Mouse (Mus musculus) limb, embryonic 11.5 days (tissue): ENCODE data around the gene Psmb8. TPM values are rescaled to one million over a fixed set of nuclear protein-coding genes. Genes with fewer than 3 reads are reported as not detected.

Source experiments
- ATAC-seq: fragments of 200-750 bp; cut with Nextera tagmentation; 2 replicates; pipeline ENCODE4 v1.8.0; 2017; ENCODE audit warnings: low read depth; ENCODE audit not compliant: insufficient number of reproducible peaks, low FRiP score, low TSS enrichment
- DNase-seq: peaks from one replicate; pipeline ENCODE4 v3.0.0-alpha.2; 2015; ENCODE audit warnings: low spot score
- H3K27ac ChIP-seq: fragments of 300-500 bp; sonication (generic); replicated peaks from 2 replicates; pipeline ENCODE4 v1.5.1; 2014; ENCODE audit warnings: low read depth, mild to moderate bottlenecking, low read length
- H3K27me3 ChIP-seq: fragments of 300-500 bp; sonication (generic); 2 replicates; pipeline ENCODE4 v1.6.1; 2014; ENCODE audit warnings: mild to moderate bottlenecking, low read length, mixed read lengths; ENCODE audit not compliant: control insufficient read depth, insufficient read depth
- H3K36me3 ChIP-seq: fragments of 300-500 bp; sonication (generic); 2 replicates; pipeline ENCODE4 v1.6.1; 2014; ENCODE audit warnings: mild to moderate bottlenecking, low read length, moderate library complexity, mixed read lengths; ENCODE audit not compliant: control insufficient read depth, insufficient read depth
- H3K4me1 ChIP-seq: fragments of 300-500 bp; sonication (generic); 2 replicates; pipeline ENCODE4 v1.6.1; 2014; ENCODE audit warnings: low read length, mixed read lengths; ENCODE audit not compliant: control insufficient read depth, insufficient read depth
- H3K4me2 ChIP-seq: fragments of 300-500 bp; sonication (generic); 2 replicates; pipeline ENCODE4 v1.6.1; 2014; ENCODE audit warnings: low read depth, mild to moderate bottlenecking, moderate library complexity; ENCODE audit not compliant: severe bottlenecking
- H3K4me3 ChIP-seq: fragments of 300-500 bp; sonication (generic); 2 replicates; pipeline ENCODE4 v1.5.1; 2014; ENCODE audit warnings: low read depth, low read length
- H3K9ac ChIP-seq: fragments of 300-500 bp; sonication (generic); 2 replicates; pipeline ENCODE4 v1.6.1; 2014; ENCODE audit warnings: mild to moderate bottlenecking, low read length
- H3K9me3 ChIP-seq: fragments of 300-500 bp; sonication (generic); 2 replicates; pipeline ENCODE4 v1.6.1; 2016; ENCODE audit warnings: low read length; ENCODE audit not compliant: control insufficient read depth
- WGBS: fragments of 180-500 bp; shearing (Covaris S2); extraction: QIAGEN DNeasy Blood & Tissue Kit; methylation state at CpG from one replicate; pipeline ENCODE4 v1.1.7; 2014; 5-methylcytosine and 5-hydroxymethylcytosine counted together
- polyA plus RNA-seq: library from polyadenylated mRNA; unstranded; fragments of >200 nt; fragmentation: Nextera tagmentation; extraction: Ambion mirVana; gene quantifications from 2 replicates; pipeline ENCODE4 v1.2.1, GENCODE M21; 2014

Gene Psmb8
- polyA plus RNA-seq, 1 experiment from 2014 or later = 1.7 TPM

GRCm38 (mm10) chr17:34186885-34187260, 10.6 kb upstream of the Psmb8 start:
- Histone ChIP-seq H3K36me3 (no peaks in the 10 kb centered on the region), H3K4me1 (0 out of 2 replicates have a peak, but pooled peaks cover 7% of the 10 kb centered on the region), H3K27me3 (peaks cover 36% of the 10 kb centered on the region), H3K27ac (no peak overlapping the region), H3K4me2 (peak overlapping the region; percentile 77), H3K9ac (no peak overlapping the region), H3K9me3 (no peaks in the 10 kb centered on the region), H3K4me3 (peak overlapping the region; percentile 47)
- ATAC-seq = no peak; the same call in 1 of the 2 replicates
- no peak for DNase-seq
- WGBS = 3% methylated on average over 14 of the region's 14 CpGs

GRCm38 (mm10) chr17:34187261-34187916, 10.1 kb upstream of the Psmb8 start, which contains the start of the genes Tap1 and Psmb9:
TSS of gene Tap1 (plus strand) at chr17:34187553.
TSS of gene Psmb9 (minus strand) at chr17:34187764.
- no peak within 1 kb of the TSS for H3K27ac ChIP-seq
- DNase-seq (peak; percentile 99), ATAC-seq (peak; percentile 92)
- H3K27me3 ChIP-seq = peaks cover 37% of the 10 kb centered on the region
- H3K9ac ChIP-seq = peak within 1 kb of the TSS; percentile 24
- H3K4me1 ChIP-seq = 0 out of 2 replicates have a peak, but pooled peaks cover 7% of the 10 kb centered on the region
- H3K4me3 ChIP-seq = peak within 1 kb of the TSS; percentile 47
- peak within 1 kb of the TSS; percentile 77 for H3K4me2 ChIP-seq
- WGBS = under 1% methylated on average over 43 of the region's 46 CpGs
- H3K36me3 ChIP-seq = no peaks in the 10 kb centered on the region
- no peaks in the 10 kb centered on the region for H3K9me3 ChIP-seq

- peak overlapping the region; percentile 24 for H3K9ac ChIP-seq
- peak overlapping the region; percentile 47 for H3K4me3 ChIP-seq
- DNase-seq (no peak), ATAC-seq (peak; percentile 23; the same call in 1 of the 2 replicates)
- H3K27ac ChIP-seq = no peak overlapping the region
- no peaks in the 10 kb centered on the region for H3K36me3 ChIP-seq
- 5% methylated on average over 20 of the region's 20 CpGs for WGBS
- H3K27me3 ChIP-seq = peaks cover 42% of the 10 kb centered on the region
- H3K4me2 ChIP-seq = peak overlapping the region; percentile 77
- no peaks in the 10 kb centered on the region for H3K9me3 ChIP-seq
- 0 out of 2 replicates have a peak, but pooled peaks cover 7% of the 10 kb centered on the region for H3K4me1 ChIP-seq
Measured at GRCm38 (mm10) chr17:34188010-34188409, 9.5 kb upstream of the Psmb8 start.

- ATAC-seq (no peak), DNase-seq (no peak)
- no peak overlapping the region for H3K27ac ChIP-seq
- peaks cover 47% of the 10 kb centered on the region for H3K27me3 ChIP-seq
- 67% methylated on average over 6 of the region's 6 CpGs for WGBS
- no peak overlapping the region for H3K4me2 ChIP-seq
- H3K4me1 ChIP-seq = 0 out of 2 replicates have a peak, but pooled peaks cover 7% of the 10 kb centered on the region
- no peak overlapping the region for H3K9ac ChIP-seq
- no peaks in the 10 kb centered on the region for H3K9me3 ChIP-seq
- no peaks in the 10 kb centered on the region for H3K36me3 ChIP-seq
- H3K4me3 ChIP-seq = no peak overlapping the region
Measured at GRCm38 (mm10) chr17:34188986-34189385, 8.5 kb upstream of the Psmb8 start.

GRCm38 (mm10) chr17:34192852-34193251, 4.7 kb upstream of the Psmb8 start:
- H3K4me1 ChIP-seq = 0 out of 2 replicates have a peak, but pooled peaks cover 2% of the 10 kb centered on the region
- DNase-seq (no peak), ATAC-seq (no peak)
- H3K4me3 ChIP-seq = no peak overlapping the region
- no peak overlapping the region for H3K9ac ChIP-seq
- no peaks in the 10 kb centered on the region for H3K9me3 ChIP-seq
- peaks cover 60% of the 10 kb centered on the region for H3K27me3 ChIP-seq
- H3K27ac ChIP-seq = no peak overlapping the region
- 24% methylated on average over 16 of the region's 16 CpGs for WGBS
- no peak overlapping the region for H3K4me2 ChIP-seq
- no peaks in the 10 kb centered on the region for H3K36me3 ChIP-seq

GRCm38 (mm10) chr17:34193468-34193867, 4.1 kb upstream of the Psmb8 start:
- ATAC-seq (no peak), DNase-seq (no peak)
- H3K9ac ChIP-seq = no peak overlapping the region
- WGBS = 47% methylated on average over 8 of the region's 8 CpGs
- H3K27me3 ChIP-seq = peaks cover 61% of the 10 kb centered on the region
- no peaks in the 10 kb centered on the region for H3K36me3 ChIP-seq
- H3K4me1 ChIP-seq = no peaks in the 10 kb centered on the region
- H3K4me2 ChIP-seq = no peak overlapping the region
- H3K9me3 ChIP-seq = no peaks in the 10 kb centered on the region
- no peak overlapping the region for H3K4me3 ChIP-seq
- H3K27ac ChIP-seq = no peak overlapping the region

- no peak overlapping the region for H3K9ac ChIP-seq
- H3K27me3 ChIP-seq = peaks cover 67% of the 10 kb centered on the region
- no peaks in the 10 kb centered on the region for H3K4me1 ChIP-seq
- no peak overlapping the region for H3K4me2 ChIP-seq
- H3K4me3 ChIP-seq = no peak overlapping the region
- 87% methylated on average over 4 of the region's 4 CpGs for WGBS
- no peak for ATAC-seq
- no peak overlapping the region for H3K27ac ChIP-seq
- H3K36me3 ChIP-seq = no peaks in the 10 kb centered on the region
- no peak for DNase-seq
- H3K9me3 ChIP-seq = no peaks in the 10 kb centered on the region
Measured at GRCm38 (mm10) chr17:34194723-34195122, 2.8 kb upstream of the Psmb8 start.

- no peak overlapping the region for H3K4me2 ChIP-seq
- H3K4me1 ChIP-seq = no peaks in the 10 kb centered on the region
- peaks cover 64% of the 10 kb centered on the region for H3K27me3 ChIP-seq
- H3K9ac ChIP-seq = no peak overlapping the region
- H3K9me3 ChIP-seq = no peaks in the 10 kb centered on the region
- no peak overlapping the region for H3K27ac ChIP-seq
- H3K36me3 ChIP-seq = no peaks in the 10 kb centered on the region
- no peak overlapping the region for H3K4me3 ChIP-seq
- no peak for ATAC-seq
- DNase-seq = no peak
- 35% methylated on average over 12 of the region's 12 CpGs for WGBS
Measured at GRCm38 (mm10) chr17:34196491-34196890, 1.0 kb upstream of the Psmb8 start.
